36 mouse cellular contexts compared by ENCODE assay signal in the genomic region with DNA sequence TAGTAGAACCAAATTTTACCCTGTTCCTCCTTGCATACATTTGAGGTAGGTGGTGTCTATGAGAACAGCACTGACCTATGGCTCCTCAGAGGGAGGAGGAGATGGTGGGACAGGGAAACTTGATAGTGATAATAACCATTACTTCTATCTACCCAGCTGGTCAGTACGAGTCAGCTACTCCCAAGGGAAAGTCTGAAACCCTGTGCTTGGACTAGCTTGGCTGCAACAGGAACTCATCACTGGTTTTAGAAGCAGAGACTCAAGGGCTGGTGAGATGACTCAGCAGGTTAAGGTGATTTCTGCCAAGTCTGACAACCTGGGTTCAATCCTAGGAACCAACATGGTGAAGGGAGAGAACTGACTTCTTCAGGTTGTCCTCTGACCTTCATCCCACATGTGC. TPM values are rescaled to one million over a fixed set of nuclear protein-coding genes. Genes with fewer than 3 reads are reported as not detected.
"Had no signal": no experiment of that assay in that cellular context is flagged by ENCODE, and none has a peak within 500 bp of the region (broad histone marks: within the 10 kb centered on the region; RNA-seq: fewer than 3 reads in every experiment).

No protein-coding gene starts in this region.

- H3K4me2 ChIP-seq: heart, embryonic 11.5 days; heart, embryonic 12.5 days; heart, embryonic 13.5 days; heart, embryonic 15.5 days; hindbrain, embryonic 12.5 days; hindbrain, embryonic 13.5 days; hindbrain, embryonic 14.5 days; hindbrain, embryonic 15.5 days; intestine, embryonic 15.5 days; kidney, embryonic 15.5 days had no signal

- H3K27ac ChIP-seq: heart, embryonic 13.5 days; heart, embryonic 15.5 days; hindbrain, embryonic 10.5 days; hindbrain, embryonic 12.5 days; hindbrain, embryonic 13.5 days; hindbrain, embryonic 14.5 days; hindbrain, embryonic 15.5 days; hindbrain, postnatal 0 days; intestine, embryonic 15.5 days; kidney, embryonic 15.5 days; kidney, postnatal 0 days; layer of hippocampus, adult 2 months; left cerebral cortex, adult 2 months had no signal

- H3K4me3 ChIP-seq: heart, embryonic 12.5 days; heart, embryonic 13.5 days; heart, embryonic 15.5 days; hindbrain, embryonic 10.5 days; hindbrain, embryonic 12.5 days; hindbrain, embryonic 13.5 days; hindbrain, embryonic 15.5 days; intestine, embryonic 15.5 days; kidney, embryonic 15.5 days; layer of hippocampus, adult 2 months; left cerebral cortex, adult 2 months had no signal

- H3K9me3 ChIP-seq: heart, embryonic 12.5 days; heart, embryonic 13.5 days; heart, embryonic 15.5 days; hindbrain, embryonic 10.5 days; hindbrain, embryonic 12.5 days; hindbrain, embryonic 13.5 days; hindbrain, embryonic 15.5 days; intestine, embryonic 15.5 days; kidney, embryonic 15.5 days had no signal

- DNase-seq: heart, postnatal 10 days; heart, postnatal 14 days; heart, postnatal 36 days; heart, postnatal 4 days; kidney, adult 11 months; kidney, adult 18-20 months; kidney, adult 2 months; kidney, adult 8-10 months; kidney, adult 9 months; kidney, postnatal 10 days; kidney, postnatal 14 days; kidney, postnatal 25 days; kidney, postnatal 36 days; kidney, postnatal 4 days; layer of hippocampus, adult 9-11 months; layer of hippocampus, postnatal 36 days had no signal

- H3K27me3 ChIP-seq: heart, embryonic 12.5 days; heart, embryonic 13.5 days; heart, embryonic 15.5 days; hindbrain, embryonic 12.5 days; hindbrain, embryonic 13.5 days; hindbrain, embryonic 15.5 days; intestine, embryonic 15.5 days; kidney, embryonic 15.5 days had no signal

- H3K4me1 ChIP-seq: heart, embryonic 12.5 days; heart, embryonic 13.5 days; heart, embryonic 15.5 days; hindbrain, embryonic 10.5 days; hindbrain, embryonic 12.5 days; hindbrain, embryonic 13.5 days; hindbrain, embryonic 15.5 days; intestine, embryonic 15.5 days; kidney, embryonic 15.5 days had no signal

- H3K9ac ChIP-seq: heart, embryonic 12.5 days; heart, embryonic 13.5 days; heart, embryonic 15.5 days; hindbrain, embryonic 12.5 days; hindbrain, embryonic 13.5 days; hindbrain, embryonic 14.5 days; hindbrain, embryonic 15.5 days; intestine, embryonic 15.5 days; kidney, embryonic 15.5 days had no signal

- ATAC-seq: hindbrain, embryonic 16.5 days; hindbrain, postnatal 0 days; inflammation-experienced regulatory T-cells, adult 6 months; intestine, embryonic 15.5 days; intestine, embryonic 16.5 days; intestine, postnatal 0 days had no signal

RNA-seq across cellular contexts. Expression of a gene that starts 34.6 kb away (rescaled TPM):
- total RNA-seq: hematopoietic stem cell, adult 5-6 weeks; hindbrain, postnatal 0 days had no signal
